Mouse (Mus musculus) T-helper 1 cell (primary cell): ENCODE measurements around the gene Per1.

Experiments
- in situ Hi-C: fragments of 300-600 bp; cut with MboI, MseI; formaldehyde crosslinking; loops from one replicate; pipeline ENCODE4 v1.15.1; 2025; ENCODE audit warnings: high pct_unique_total_duplicates

Gene Per1

GRCm38 (mm10) chr11:69098039-69098761 is 3.2 kb downstream of the Per1 start:
- in situ Hi-C loops, result loop anchor here (10.0 kb wide), 2 partner anchors 663 to 887 kb away; partner anchors contain the start of genes Ctdnep1, Elp5 and Pik3r5

GRCm38 (mm10) chr11:69098762-69099091 is 3.7 kb downstream of the Per1 start:
- in situ Hi-C loops, result loop anchor here (10.0 kb wide), 2 partner anchors 664 to 886 kb away; partner anchors contain the start of genes Ctdnep1, Elp5 and Pik3r5

GRCm38 (mm10) chr11:69099177-69099914 is 4.3 kb downstream of the Per1 start:
- in situ Hi-C loops, result loop anchor here (10.0 kb wide), 2 partner anchors 665 to 885 kb away; partner anchors contain the start of genes Ctdnep1, Elp5 and Pik3r5

GRCm38 (mm10) chr11:69099915-69100345 is 4.9 kb downstream of the Per1 start:
- in situ Hi-C loops, result loop anchor here (10.0 to 25.0 kb wide), 3 partner anchors 665 to 1137 kb away; partner anchors contain the start of genes 0610010K14Rik, Bcl6b, Ctdnep1 and Elp5

GRCm38 (mm10) chr11:69100639-69101360 is 5.8 kb downstream of the Per1 start:
- in situ Hi-C loops, result loop anchor here (25.0 kb wide), 1 partner anchor 1137 kb away; the partner anchor contains the start of genes 0610010K14Rik, Bcl6b, Gm21988 and Rnasek

- in situ Hi-C loops, result loop anchor here (25.0 kb wide), 1 partner anchor 1135 kb away; the partner anchor contains the start of genes 0610010K14Rik, Bcl6b, Gm21988 and Rnasek
Observed at GRCm38 (mm10) chr11:69101604-69102402, 6.8 kb downstream of the Per1 start.

GRCm38 (mm10) chr11:69102403-69102725 is 7.3 kb downstream of the Per1 start:
- in situ Hi-C loops, result loop anchor here (25.0 kb wide), 1 partner anchor 1135 kb away; the partner anchor contains the start of genes 0610010K14Rik, Bcl6b, Gm21988 and Rnasek

GRCm38 (mm10) chr11:69103121-69103520 is 8.1 kb downstream of the Per1 start:
- in situ Hi-C loops, result loop anchor here (25.0 kb wide), 1 partner anchor 1134 kb away; the partner anchor contains the start of genes 0610010K14Rik, Bcl6b, Gm21988 and Rnasek

- in situ Hi-C loops, result loop anchor here (25.0 kb wide), 1 partner anchor 1134 kb away; the partner anchor contains the start of genes 0610010K14Rik, Bcl6b, Gm21988 and Rnasek
Observed at GRCm38 (mm10) chr11:69103531-69104435, 8.8 kb downstream of the Per1 start.

- in situ Hi-C loops, result loop anchor here (25.0 kb wide), 1 partner anchor 1133 kb away; the partner anchor contains the start of genes 0610010K14Rik, Bcl6b, Gm21988 and Rnasek
Observed at GRCm38 (mm10) chr11:69104487-69104886, 9.5 kb downstream of the Per1 start.

GRCm38 (mm10) chr11:69105227-69105626 is 10.2 kb downstream of the Per1 start:
- in situ Hi-C loops, result loop anchor here (25.0 kb wide), 1 partner anchor 1132 kb away; the partner anchor contains the start of genes 0610010K14Rik, Bcl6b, Gm21988 and Rnasek

GRCm38 (mm10) chr11:69105796-69106195 is 10.8 kb downstream of the Per1 start:
- in situ Hi-C loops, result loop anchor here (25.0 kb wide), 1 partner anchor 1132 kb away; the partner anchor contains the start of genes 0610010K14Rik, Bcl6b, Gm21988 and Rnasek

GRCm38 (mm10) chr11:69106299-69106698 is 11.3 kb downstream of the Per1 start:
- in situ Hi-C loops, result loop anchor here (25.0 kb wide), 1 partner anchor 1131 kb away; the partner anchor contains the start of genes 0610010K14Rik, Bcl6b, Gm21988 and Rnasek

GRCm38 (mm10) chr11:69106842-69107241 is 11.8 kb downstream of the Per1 start:
- in situ Hi-C loops, result loop anchor here (25.0 kb wide), 1 partner anchor 1130 kb away; the partner anchor contains the start of genes 0610010K14Rik, Bcl6b, Gm21988 and Rnasek

- in situ Hi-C loops, result loop anchor here (25.0 kb wide), 1 partner anchor 1130 kb away; the partner anchor contains the start of genes 0610010K14Rik, Bcl6b, Gm21988 and Rnasek
Observed at GRCm38 (mm10) chr11:69107676-69108075, 12.7 kb downstream of the Per1 start.

- in situ Hi-C loops, result loop anchor here (25.0 kb wide), 1 partner anchor 1129 kb away; the partner anchor contains the start of genes 0610010K14Rik, Bcl6b, Gm21988 and Rnasek
Observed at GRCm38 (mm10) chr11:69108223-69108622, 13.2 kb downstream of the Per1 start.

- in situ Hi-C loops, result loop anchor here (25.0 kb wide), 1 partner anchor 1128 kb away; the partner anchor contains the start of genes 0610010K14Rik, Bcl6b, Gm21988 and Rnasek
Observed at GRCm38 (mm10) chr11:69109032-69109900, 14.2 kb downstream of the Per1 start.
